Mouse (Mus musculus): ENCODE results near the gene Slc12a1. TPM values are rescaled to one million over a fixed set of nuclear protein-coding genes. Genes with fewer than 3 reads are reported as not detected.

The Slc12a1 gene
- polyA plus RNA-seq, 1 experiment from 2014 or later: not detected

GRCm38 (mm10) chr2:125246669-125247068 lies 94.4 kb downstream of the Slc12a1 start:
- Histone ChIP-seq H3K9me3 (replicated peaks; ENCODE audit: control insufficient read depth, low read length) (no peaks in the 10 kb centered on the region), H3K27me3 (replicated peaks; ENCODE audit: control insufficient read depth, insufficient read depth, low read length) (no peaks in the 10 kb centered on the region), H3K4me3 (ENCODE audit: low read depth, low read length) (peak overlapping the region; percentile 70), H3K36me3 (ENCODE audit: control insufficient read depth, insufficient read depth, low read length) (0 out of 2 replicates have a peak, but pooled peaks cover 6% of the 10 kb centered on the region), H3K27ac (ENCODE audit: low read depth, low read length) (peak overlapping the region; percentile 86), H3K4me2 (ENCODE audit: low read length) (peak overlapping the region; percentile 76), H3K4me1 (ENCODE audit: control insufficient read depth, insufficient read depth, low read length) (peaks cover 10% of the 10 kb centered on the region), H3K9ac (ENCODE audit: low read length) (peak overlapping the region; percentile 87)
- no peak for DNase-seq (ENCODE audit: low spot score)
- 14% methylated on average over 9 of the region's 9 CpGs for WGBS
- 0 out of 2 replicates have a peak, but pooled peaks have one; percentile 3 for ATAC-seq

DNA sequence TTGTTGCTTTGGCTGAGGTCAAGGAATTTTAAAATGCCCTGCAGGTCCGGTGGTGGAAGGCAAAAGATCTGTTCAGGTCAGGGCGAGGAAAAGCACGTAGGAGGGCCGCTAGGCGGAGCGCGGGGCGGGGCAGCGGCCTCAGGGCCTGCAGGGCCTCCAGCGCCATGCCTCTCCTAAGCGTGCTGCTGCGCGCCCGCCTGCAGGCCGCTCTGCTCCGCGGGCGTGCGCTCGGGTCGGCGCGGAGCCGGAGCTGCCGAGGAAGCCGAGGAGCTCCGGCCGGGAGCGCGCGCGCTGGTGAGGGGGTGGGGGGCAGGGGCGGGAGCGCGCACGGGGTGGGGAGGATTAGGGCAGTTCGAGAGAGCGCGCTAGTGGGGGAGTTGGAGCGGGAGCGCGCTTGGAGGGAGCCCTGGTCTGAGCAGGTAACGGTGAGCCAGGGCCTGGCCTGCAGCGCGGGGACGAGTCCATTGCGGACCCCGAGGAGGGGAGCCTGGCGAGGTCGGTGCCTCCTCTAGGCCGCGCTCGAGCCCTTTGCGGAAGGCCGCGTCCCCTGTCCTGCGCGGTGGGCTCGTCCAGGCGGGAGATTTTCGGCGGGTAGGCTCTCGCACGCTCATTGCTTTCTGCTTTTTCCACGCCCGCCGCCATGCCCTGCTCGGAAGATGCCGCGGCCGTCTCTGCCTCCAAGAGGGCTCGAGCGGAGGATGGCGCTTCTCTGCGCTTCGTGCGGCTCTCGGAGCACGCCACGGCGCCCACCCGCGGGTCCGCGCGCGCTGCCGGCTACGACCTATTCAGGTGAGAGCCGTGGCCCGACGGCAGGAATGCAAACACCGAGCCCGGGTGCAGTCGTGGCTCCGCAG lies 95.0 kb downstream of the Slc12a1 start, which contains the start of gene Dut:
Gene Dut, plus strand, starts transcription at position 83 of the 854 bp plus-strand sequence.
- H3K9ac ChIP-seq (ENCODE audit: low read length): peak within 1 kb of the TSS; percentile 87
- WGBS: under 1% methylated on average over 80 of the region's 96 CpGs
- H3K4me1 ChIP-seq (ENCODE audit: control insufficient read depth, insufficient read depth, low read length): peaks cover 10% of the 10 kb centered on the region
- H3K27me3 ChIP-seq (replicated peaks; ENCODE audit: control insufficient read depth, insufficient read depth, low read length): no peaks in the 10 kb centered on the region
- 0 out of 2 replicates have a peak, but pooled peaks cover 8% of the 10 kb centered on the region for H3K36me3 ChIP-seq (ENCODE audit: control insufficient read depth, insufficient read depth, low read length)
- H3K27ac ChIP-seq (ENCODE audit: low read depth, low read length): peak within 1 kb of the TSS; percentile 86
- no peaks in the 10 kb centered on the region for H3K9me3 ChIP-seq (replicated peaks; ENCODE audit: control insufficient read depth, low read length)
- peak within 1 kb of the TSS; percentile 76 for H3K4me2 ChIP-seq (ENCODE audit: low read length)
- H3K4me3 ChIP-seq (ENCODE audit: low read depth, low read length): peak within 1 kb of the TSS; percentile 70
- ATAC-seq (peak; percentile 99), DNase-seq (ENCODE audit: low spot score) (peak; percentile 97)

DNA sequence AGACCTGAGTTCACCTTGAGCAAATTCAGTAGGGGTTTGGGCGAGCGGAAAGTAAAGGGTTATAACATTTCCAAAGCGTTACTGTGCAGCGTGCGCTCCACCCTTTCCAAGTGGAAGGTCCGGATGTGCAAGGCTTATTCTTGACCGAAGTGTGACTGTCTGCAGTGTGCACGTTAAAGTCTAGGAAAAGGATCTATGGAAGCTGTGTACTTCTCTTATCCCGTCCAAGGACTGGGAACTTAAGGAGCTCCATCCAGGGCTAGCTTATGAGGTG lies 95.6 kb downstream of the Slc12a1 start:
- Histone ChIP-seq H3K36me3 (ENCODE audit: control insufficient read depth, insufficient read depth, low read length) (0 out of 2 replicates have a peak, but pooled peaks cover 10% of the 10 kb centered on the region), H3K27ac (ENCODE audit: low read depth, low read length) (peak overlapping the region; percentile 86), H3K4me3 (ENCODE audit: low read depth, low read length) (peak overlapping the region; percentile 70), H3K9me3 (replicated peaks; ENCODE audit: control insufficient read depth, low read length) (no peaks in the 10 kb centered on the region), H3K4me2 (ENCODE audit: low read length) (peak overlapping the region; percentile 76), H3K4me1 (ENCODE audit: control insufficient read depth, insufficient read depth, low read length) (peaks cover 10% of the 10 kb centered on the region), H3K9ac (ENCODE audit: low read length) (peak overlapping the region; percentile 87), H3K27me3 (replicated peaks; ENCODE audit: control insufficient read depth, insufficient read depth, low read length) (no peaks in the 10 kb centered on the region)
- peak; percentile 24; the same call in 1 of the 2 replicates for ATAC-seq
- DNase-seq (ENCODE audit: low spot score): peak; percentile 43
- WGBS: 0% methylated on average over 9 of the region's 9 CpGs

GRCm38 (mm10) chr2:125248256-125248655 lies 96.0 kb downstream of the Slc12a1 start:
- peak overlapping the region; percentile 76 for H3K4me2 ChIP-seq (ENCODE audit: low read length)
- peaks cover 11% of the 10 kb centered on the region; the same call in 1 of the 2 replicates for H3K36me3 ChIP-seq (ENCODE audit: control insufficient read depth, insufficient read depth, low read length)
- peak overlapping the region; percentile 87 for H3K9ac ChIP-seq (ENCODE audit: low read length)
- peak overlapping the region; percentile 70 for H3K4me3 ChIP-seq (ENCODE audit: low read depth, low read length)
- ATAC-seq (no peak), DNase-seq (ENCODE audit: low spot score) (no peak)
- H3K4me1 ChIP-seq (ENCODE audit: control insufficient read depth, insufficient read depth, low read length): peaks cover 10% of the 10 kb centered on the region
- H3K27me3 ChIP-seq (replicated peaks; ENCODE audit: control insufficient read depth, insufficient read depth, low read length): no peaks in the 10 kb centered on the region
- H3K9me3 ChIP-seq (replicated peaks; ENCODE audit: control insufficient read depth, low read length): no peaks in the 10 kb centered on the region
- under 1% methylated on average over 8 of the region's 8 CpGs for WGBS
- peak overlapping the region; percentile 86; the same call in 1 of the 2 replicates for H3K27ac ChIP-seq (ENCODE audit: low read depth, low read length)

DNA sequence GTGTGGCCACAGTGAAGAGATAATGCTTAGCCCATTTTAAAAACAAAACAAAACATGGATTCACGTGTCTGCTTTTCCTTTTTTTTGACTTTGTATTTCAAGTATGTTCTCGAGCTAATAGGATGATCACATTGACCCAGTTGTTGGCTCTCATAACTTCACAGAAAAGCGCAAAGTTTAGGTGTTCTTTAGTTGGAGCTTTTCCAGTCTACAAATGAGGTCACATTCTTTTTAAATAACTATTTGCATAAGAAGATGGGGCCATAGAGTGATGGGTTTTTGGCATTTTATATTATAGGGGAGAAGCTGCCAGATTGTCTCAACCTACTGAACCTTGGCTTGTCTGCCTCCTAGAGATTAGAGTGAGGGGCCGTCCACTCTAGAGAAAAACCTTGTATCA lies 97.0 kb downstream of the Slc12a1 start:
- DNase-seq (ENCODE audit: low spot score) (no peak), ATAC-seq (no peak)
- no peak overlapping the region; the same call in 1 of the 2 replicates for H3K4me3 ChIP-seq (ENCODE audit: low read depth, low read length)
- no peak overlapping the region for H3K9ac ChIP-seq (ENCODE audit: low read length)
- H3K9me3 ChIP-seq (replicated peaks; ENCODE audit: control insufficient read depth, low read length): no peaks in the 10 kb centered on the region
- no peaks in the 10 kb centered on the region for H3K27me3 ChIP-seq (replicated peaks; ENCODE audit: control insufficient read depth, insufficient read depth, low read length)
- peak overlapping the region; percentile 76 for H3K4me2 ChIP-seq (ENCODE audit: low read length)
- H3K36me3 ChIP-seq (ENCODE audit: control insufficient read depth, insufficient read depth, low read length): peaks cover 21% of the 10 kb centered on the region
- H3K4me1 ChIP-seq (ENCODE audit: control insufficient read depth, insufficient read depth, low read length): peaks cover 10% of the 10 kb centered on the region
- no peak overlapping the region for H3K27ac ChIP-seq (ENCODE audit: low read depth, low read length)
- 75% methylated on average over 4 of the region's 4 CpGs for WGBS

DNA sequence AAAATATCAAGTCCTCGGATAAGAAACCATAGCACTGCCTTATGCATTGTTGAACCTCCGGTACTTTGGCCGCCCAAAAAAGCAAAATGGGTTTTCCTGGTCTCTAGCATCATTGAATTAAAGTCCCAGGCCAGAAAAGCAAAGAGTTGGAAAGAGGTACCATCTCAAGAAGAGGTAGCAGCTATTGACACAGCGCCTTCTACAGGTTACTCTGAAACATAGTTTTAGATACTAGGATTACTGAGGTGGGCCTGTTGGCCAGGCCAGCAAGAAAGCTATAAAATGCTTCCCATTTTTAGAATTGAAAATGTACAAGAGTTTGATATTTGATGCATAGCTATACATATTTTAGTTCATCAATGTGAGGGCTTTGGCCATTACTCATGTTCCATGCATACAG lies 97.6 kb downstream of the Slc12a1 start:
- ATAC-seq: no peak
- peak; percentile 14 for DNase-seq (ENCODE audit: low spot score)

GRCm38 (mm10) chr2:125251781-125252180 lies 99.5 kb downstream of the Slc12a1 start:
- 89% methylated on average over 4 of the region's 4 CpGs for WGBS
- H3K4me2 ChIP-seq (ENCODE audit: low read length): no peak overlapping the region
- ATAC-seq (no peak), DNase-seq (ENCODE audit: low spot score) (no peak)
- peaks cover 38% of the 10 kb centered on the region for H3K36me3 ChIP-seq (ENCODE audit: control insufficient read depth, insufficient read depth, low read length)
- no peak overlapping the region for H3K27ac ChIP-seq (ENCODE audit: low read depth, low read length)
- H3K27me3 ChIP-seq (replicated peaks; ENCODE audit: control insufficient read depth, insufficient read depth, low read length): no peaks in the 10 kb centered on the region
- no peak overlapping the region for H3K4me3 ChIP-seq (ENCODE audit: low read depth, low read length)
- no peaks in the 10 kb centered on the region for H3K9me3 ChIP-seq (replicated peaks; ENCODE audit: control insufficient read depth, low read length)
- H3K4me1 ChIP-seq (ENCODE audit: control insufficient read depth, insufficient read depth, low read length): peaks cover 10% of the 10 kb centered on the region
- H3K9ac ChIP-seq (ENCODE audit: low read length): no peak overlapping the region

More for the DNA sequence above, 97.6 kb downstream of the Slc12a1 start:
- 92% methylated on average over 4 of the region's 4 CpGs for WGBS
- H3K4me1 ChIP-seq (ENCODE audit: control insufficient read depth, insufficient read depth, low read length): peaks cover 10% of the 10 kb centered on the region
- no peak overlapping the region for H3K4me3 ChIP-seq (ENCODE audit: low read depth, low read length)
- no peaks in the 10 kb centered on the region for H3K27me3 ChIP-seq (replicated peaks; ENCODE audit: control insufficient read depth, insufficient read depth, low read length)
- H3K36me3 ChIP-seq (ENCODE audit: control insufficient read depth, insufficient read depth, low read length): peaks cover 24% of the 10 kb centered on the region
- H3K9me3 ChIP-seq (replicated peaks; ENCODE audit: control insufficient read depth, low read length): no peaks in the 10 kb centered on the region
- no peak overlapping the region for H3K27ac ChIP-seq (ENCODE audit: low read depth, low read length)
- no peak overlapping the region for H3K9ac ChIP-seq (ENCODE audit: low read length)
- H3K4me2 ChIP-seq (ENCODE audit: low read length): no peak overlapping the region

DNA sequence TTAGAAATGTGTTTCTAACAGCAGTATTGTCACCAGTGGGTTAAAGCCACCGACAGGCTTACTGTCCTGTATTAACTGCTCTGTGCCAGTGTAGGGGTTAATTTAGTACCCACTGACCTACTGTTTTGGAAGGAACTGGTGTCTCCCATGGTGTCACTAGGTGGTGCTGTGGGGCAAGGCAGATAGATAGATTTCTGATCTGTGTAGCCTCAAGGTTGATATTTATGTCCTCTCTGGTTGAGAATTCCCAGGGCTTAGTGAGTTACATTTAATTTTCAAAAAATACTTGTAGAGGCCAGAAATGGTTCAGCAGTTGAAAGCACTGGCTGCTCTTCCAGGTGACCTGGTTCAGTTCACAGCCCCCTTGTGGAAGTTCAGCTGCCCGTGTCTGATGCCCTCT lies 100.0 kb downstream of the Slc12a1 start:
- ATAC-seq (no peak), DNase-seq (ENCODE audit: low spot score) (peak; percentile 59)
- H3K9ac ChIP-seq (ENCODE audit: low read length): no peak overlapping the region
- peaks cover 43% of the 10 kb centered on the region for H3K36me3 ChIP-seq (ENCODE audit: control insufficient read depth, insufficient read depth, low read length)
- no peak overlapping the region for H3K4me3 ChIP-seq (ENCODE audit: low read depth, low read length)
- no peaks in the 10 kb centered on the region for H3K27me3 ChIP-seq (replicated peaks; ENCODE audit: control insufficient read depth, insufficient read depth, low read length)
- H3K9me3 ChIP-seq (replicated peaks; ENCODE audit: control insufficient read depth, low read length): no peaks in the 10 kb centered on the region
- H3K4me2 ChIP-seq (ENCODE audit: low read length): no peak overlapping the region
- H3K27ac ChIP-seq (ENCODE audit: low read depth, low read length): no peak overlapping the region
- WGBS: 67% methylated on average over 2 of the region's 2 CpGs
- peaks cover 10% of the 10 kb centered on the region for H3K4me1 ChIP-seq (ENCODE audit: control insufficient read depth, insufficient read depth, low read length)

DNA sequence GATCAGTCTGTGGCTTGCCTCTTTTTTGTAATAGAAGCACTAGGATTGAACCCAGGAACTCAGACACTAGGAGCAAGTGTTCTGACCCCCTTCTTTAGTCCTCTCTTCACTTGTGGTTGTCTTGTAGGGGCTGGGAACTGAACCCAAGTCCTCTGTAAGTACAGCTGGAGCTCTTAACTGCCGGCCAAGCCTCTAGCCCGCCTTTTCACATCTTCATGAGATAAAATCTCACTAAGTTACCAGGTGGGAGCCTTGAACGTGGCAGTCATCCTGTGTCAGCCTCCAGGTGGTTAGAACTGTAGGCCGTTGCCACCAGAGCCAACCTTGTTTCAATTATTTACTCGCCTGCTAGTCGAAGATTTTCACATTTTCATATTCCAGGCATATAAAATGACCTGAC lies 101.4 kb downstream of the Slc12a1 start:
- DNase-seq (ENCODE audit: low spot score) (no peak), ATAC-seq (no peak)
- peaks cover 6% of the 10 kb centered on the region for H3K4me1 ChIP-seq (ENCODE audit: control insufficient read depth, insufficient read depth, low read length)
- peaks cover 54% of the 10 kb centered on the region for H3K36me3 ChIP-seq (ENCODE audit: control insufficient read depth, insufficient read depth, low read length)
- H3K4me2 ChIP-seq (ENCODE audit: low read length): no peak overlapping the region
- no peak overlapping the region for H3K9ac ChIP-seq (ENCODE audit: low read length)
- H3K27ac ChIP-seq (ENCODE audit: low read depth, low read length): no peak overlapping the region
- 95% methylated on average over 6 of the region's 6 CpGs for WGBS
- no peak overlapping the region for H3K4me3 ChIP-seq (ENCODE audit: low read depth, low read length)
- H3K27me3 ChIP-seq (replicated peaks; ENCODE audit: control insufficient read depth, insufficient read depth, low read length): no peaks in the 10 kb centered on the region
- no peaks in the 10 kb centered on the region for H3K9me3 ChIP-seq (replicated peaks; ENCODE audit: control insufficient read depth, low read length)
